Mouse (Mus musculus): ENCODE results near the gene Olfr665. TPM values are rescaled to one million over a fixed set of nuclear protein-coding genes. Genes with fewer than 3 reads are reported as not detected.
"Not testable (repeated sequence)": the region's sequence is repeated elsewhere in the genome, so short reads cannot be mapped to it uniquely, and the experiment has no call there.

Gene Olfr665
- not detected in 2 replicates for polyA plus RNA-seq (2012; rRNA removed)

DNA sequence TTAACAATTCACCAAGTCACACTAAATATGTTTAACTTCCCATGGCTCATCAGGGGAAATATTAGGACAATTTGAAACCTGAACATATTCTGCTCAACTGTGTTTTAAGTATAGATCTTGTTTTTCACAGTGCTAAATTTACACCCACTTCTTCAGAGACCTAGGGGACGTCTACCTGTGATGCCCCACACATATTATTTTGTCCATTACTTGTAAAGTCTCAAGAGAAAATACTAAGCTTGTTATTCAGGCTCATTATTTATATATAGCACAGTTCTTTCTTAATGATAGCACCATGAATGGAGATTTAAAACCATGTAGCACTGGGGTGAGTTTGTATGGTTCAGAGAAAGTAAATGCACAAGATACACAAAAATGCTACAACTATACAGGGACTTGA lies at the start of gene Olfr665:
Olfr665 (plus strand) TSS at position 301 of the 400 bp plus-strand sequence.
- DNase-seq (ENCODE audit: low read depth, low spot score): no peak
- WGBS: 22% methylated on average over 1 of the region's 1 CpGs

- 63% methylated on average over 1 of the region's 1 CpGs for WGBS
- no peak for DNase-seq (ENCODE audit: low read depth, low spot score)
Observed at GRCm38 (mm10) chr7:104842503-104842902, 35.3 kb upstream of the Olfr665 start, which contains the start of gene Usp17lb. TSS of gene Usp17lb (minus strand) at chr7:104842603.

DNA sequence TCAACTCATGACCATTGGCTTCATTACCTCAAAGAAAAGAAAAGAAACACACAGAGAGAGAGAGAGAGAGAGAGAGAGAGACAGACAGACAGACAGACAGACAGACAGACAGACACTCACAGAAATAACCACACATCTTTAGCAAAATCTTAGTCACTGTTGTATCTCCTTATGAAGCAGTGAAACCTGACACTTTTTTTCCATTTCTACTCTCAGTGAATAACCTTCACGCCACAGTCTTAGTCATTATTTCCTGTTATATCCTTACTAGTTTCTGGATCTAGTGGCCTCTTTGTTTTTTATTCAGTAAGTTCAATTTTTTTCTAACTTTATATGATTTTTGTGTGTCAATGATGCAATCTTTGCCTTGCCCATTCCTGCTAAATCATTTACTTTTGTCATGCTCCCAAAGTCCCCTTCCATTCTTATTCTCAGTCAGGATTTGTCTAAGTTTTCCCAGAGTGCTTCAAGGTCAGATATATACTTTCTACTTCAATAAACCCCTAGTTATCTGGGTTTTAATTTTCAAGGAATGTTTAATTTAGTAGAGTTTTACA lies 34.0 kb upstream of the Olfr665 start:
- 59% methylated on average over 1 of the region's 1 CpGs for WGBS
- no peak for DNase-seq (ENCODE audit: low read depth, low spot score)

DNA sequence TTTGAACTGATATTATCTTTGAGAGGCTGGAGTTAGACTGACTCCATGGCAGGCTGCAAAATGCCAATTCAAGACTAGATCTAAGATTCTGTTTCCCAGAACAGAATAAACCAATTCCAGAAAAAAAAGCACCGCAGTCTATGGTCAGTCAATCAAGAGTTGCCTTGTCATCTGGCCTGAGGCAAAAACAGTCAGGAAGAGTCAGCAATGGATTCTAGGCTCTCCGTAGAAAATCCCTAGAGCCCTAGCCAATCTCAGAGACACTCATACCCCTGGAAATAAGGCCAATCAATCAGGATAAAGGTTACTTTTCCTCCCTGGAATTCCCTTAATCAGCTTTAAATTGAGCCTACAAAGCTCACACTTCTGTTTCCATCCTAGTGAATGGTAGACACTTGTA lies 26.3 kb upstream of the Olfr665 start:
- not testable (repeated sequence) for DNase-seq (ENCODE audit: low read depth, low spot score)
- 86% methylated on average over 2 of the region's 2 CpGs for whole genome bisulfite sequencing

DNA sequence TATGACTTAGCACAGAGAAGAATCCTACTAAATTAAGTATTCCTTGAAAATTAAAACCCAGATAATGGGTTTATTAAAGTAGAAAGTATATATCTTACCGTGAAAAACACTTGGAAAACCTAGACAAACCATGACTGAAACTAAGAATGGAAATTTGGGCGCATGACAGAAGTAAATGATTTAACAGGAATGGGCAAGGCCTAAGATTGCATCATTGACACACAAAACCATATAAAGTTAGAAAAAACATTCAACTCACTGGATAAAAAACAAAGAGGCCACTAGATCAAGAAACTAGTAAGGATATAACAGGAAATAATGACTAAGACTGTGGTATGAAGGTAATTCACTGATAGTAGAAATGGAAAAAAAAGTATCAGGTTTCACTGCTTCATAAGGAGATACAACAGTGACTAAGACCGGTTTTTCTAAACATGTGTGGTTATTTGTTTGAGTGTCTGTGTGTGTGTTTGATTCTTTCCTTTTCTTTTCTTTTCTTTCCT lies 22.5 kb upstream of the Olfr665 start:
- no peak for DNase-seq (ENCODE audit: low read depth, low spot score)
- 68% methylated on average over 3 of the region's 3 CpGs for WGBS

GRCm38 (mm10) chr7:104856709-104857108 lies 21.1 kb upstream of the Olfr665 start, which contains the start of gene Usp17la:
TSS of gene Usp17la (plus strand) at chr7:104857009.
- not testable (repeated sequence) for DNase-seq (ENCODE audit: low read depth, low spot score)
- 61% methylated on average over 2 of the region's 2 CpGs for WGBS

- DNase-seq (ENCODE audit: low read depth, low spot score): no peak
- 53% methylated on average over 1 of the region's 1 CpGs for WGBS
Observed at GRCm38 (mm10) chr7:104857683-104858082, 20.1 kb upstream of the Olfr665 start.

DNA sequence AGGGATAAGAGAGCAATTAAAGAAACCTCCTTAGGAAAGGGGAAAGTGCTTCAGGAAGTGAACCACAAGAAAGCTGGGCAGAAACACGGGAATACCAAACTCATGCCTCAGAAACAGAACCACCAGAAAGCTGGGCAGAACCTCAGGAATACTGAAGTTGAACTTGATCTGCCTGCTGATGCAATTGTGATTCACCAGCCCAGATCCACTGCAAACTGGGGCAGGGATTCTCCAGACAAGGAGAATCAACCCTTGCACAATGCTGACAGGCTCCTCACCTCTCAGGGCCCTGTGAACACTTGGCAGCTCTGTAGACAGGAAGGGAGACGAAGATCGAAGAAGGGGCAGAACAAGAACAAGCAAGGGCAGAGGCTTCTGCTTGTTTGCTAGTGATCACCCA lies 16.4 kb upstream of the Olfr665 start:
- 66% methylated on average over 3 of the region's 3 CpGs for WGBS
- no peak for DNase-seq (ENCODE audit: low read depth, low spot score)

DNA sequence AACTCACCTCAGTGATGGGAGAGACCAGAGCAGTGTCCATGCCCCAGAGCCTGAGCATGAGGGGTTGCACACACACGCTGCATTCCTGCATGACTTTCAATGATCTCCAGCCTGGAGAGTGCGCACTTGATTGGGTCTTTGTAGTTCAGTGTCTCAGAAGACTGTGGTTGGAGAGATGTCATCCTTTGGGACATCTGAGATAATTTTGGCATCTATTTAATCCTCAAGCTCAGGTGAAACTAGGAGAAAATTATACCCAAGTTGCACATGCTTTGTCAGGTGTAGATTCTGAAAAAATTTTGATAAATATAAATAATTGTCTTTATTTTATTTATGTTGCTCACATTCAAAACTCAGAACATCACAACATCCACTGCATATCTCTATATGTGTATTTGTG lies 18.0 kb downstream of the Olfr665 start, which contains the start of gene Olfr666:
Olfr666 (minus strand) TSS at position 101 of the 400 bp plus-strand sequence.
- WGBS: 73% methylated on average over 2 of the region's 2 CpGs
- DNase-seq (ENCODE audit: low read depth, low spot score): no peak

DNA sequence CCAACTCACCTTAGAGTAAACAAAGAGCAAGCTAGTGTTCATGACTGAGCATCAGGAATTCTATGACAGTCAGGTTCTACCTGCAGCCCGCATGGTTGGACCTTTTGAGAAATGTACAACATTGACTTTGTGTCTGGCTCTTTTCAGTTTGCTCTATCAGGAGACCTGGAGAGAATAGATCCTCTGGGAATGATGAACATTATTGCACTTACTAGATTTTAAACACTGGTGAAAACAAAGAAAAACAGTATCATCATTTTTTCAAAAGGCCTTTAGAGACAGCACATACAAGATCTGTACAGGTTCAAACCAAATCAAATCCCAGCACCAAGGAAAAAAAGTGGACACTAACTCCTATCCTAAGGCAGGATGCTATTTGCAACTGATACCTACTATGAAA lies 43.6 kb downstream of the Olfr665 start, which contains the start of gene Olfr667:
Olfr667 (minus strand) TSS at position 101 of the 400 bp plus-strand sequence.
- no peak for DNase-seq (ENCODE audit: low read depth, low spot score)
- 75% methylated on average over 1 of the region's 1 CpGs for WGBS

DNA sequence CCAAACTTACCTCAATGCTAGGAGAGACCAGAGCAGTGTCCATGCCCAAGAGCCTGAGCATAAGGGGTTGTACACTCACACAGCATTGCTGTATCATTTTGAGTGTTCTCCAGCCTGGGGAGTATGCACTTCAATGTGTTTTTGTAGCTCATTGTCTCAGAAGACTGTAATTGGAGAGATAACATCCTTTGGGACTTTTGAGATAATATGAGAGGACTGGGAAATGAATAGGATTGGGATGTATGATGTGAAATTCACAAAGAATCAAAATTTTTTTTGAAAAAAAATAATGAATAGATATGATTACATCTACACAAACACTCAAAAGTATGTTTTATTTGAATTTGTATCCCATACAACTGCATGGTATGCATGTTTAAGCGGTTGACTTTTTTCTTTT lies 50.1 kb downstream of the Olfr665 start, which contains the start of gene Olfr668:
Olfr668 (minus strand) TSS at position 101 of the 400 bp plus-strand sequence.
- no peak for DNase-seq (ENCODE audit: low read depth, low spot score)
- 70% methylated on average over 1 of the region's 1 CpGs for WGBS

Other genes with a start within 250 kb of the Olfr665 start
- not detected in 2 replicates for gene Olfr658, start 230.7 kb upstream of the Olfr665 start, polyA plus RNA-seq (2012; rRNA removed)
- not detected in 2 replicates for gene Olfr659, start 211.3 kb upstream of the Olfr665 start, polyA plus RNA-seq (2012; rRNA removed)
- gene Olfr661, start 191.5 kb upstream of the Olfr665 start, polyA plus RNA-seq (2012; rRNA removed): not detected in 2 replicates
- gene Usp17le, start 100.6 kb upstream of the Olfr665 start, polyA plus RNA-seq (2012; rRNA removed): not detected in 2 replicates
- gene Usp17lb, start 35.4 kb upstream of the Olfr665 start, polyA plus RNA-seq (2012; rRNA removed): not detected in 2 replicates
- not detected in 2 replicates for gene Usp17la, start 21.0 kb upstream of the Olfr665 start, polyA plus RNA-seq (2012; rRNA removed)
- not detected in 2 replicates for gene Olfr666, start 17.9 kb downstream of the Olfr665 start, polyA plus RNA-seq (2012; rRNA removed)
- not detected in 2 replicates for gene Olfr667, start 43.5 kb downstream of the Olfr665 start, polyA plus RNA-seq (2012; rRNA removed)
- gene Olfr668, start 50.0 kb downstream of the Olfr665 start, polyA plus RNA-seq (2012; rRNA removed): not detected in 2 replicates
- gene Olfr669, start 56.2 kb downstream of the Olfr665 start, polyA plus RNA-seq (2012; rRNA removed): not detected in 2 replicates
- not detected in 2 replicates for gene Olfr670, start 84.6 kb downstream of the Olfr665 start, polyA plus RNA-seq (2012; rRNA removed)
- not detected in 2 replicates for gene Olfr671, start 101.1 kb downstream of the Olfr665 start, polyA plus RNA-seq (2012; rRNA removed)
- not detected in 2 replicates for gene Olfr672, start 124.0 kb downstream of the Olfr665 start, polyA plus RNA-seq (2012; rRNA removed)
- not detected in 2 replicates for gene Olfr675, start 150.4 kb downstream of the Olfr665 start, polyA plus RNA-seq (2012; rRNA removed)
- not detected in 2 replicates for gene Olfr676, start 154.7 kb downstream of the Olfr665 start, polyA plus RNA-seq (2012; rRNA removed)
- gene Olfr677, start 173.3 kb downstream of the Olfr665 start, polyA plus RNA-seq (2012; rRNA removed): not detected in 2 replicates
- gene Olfr678, start 186.4 kb downstream of the Olfr665 start, polyA plus RNA-seq (2012; rRNA removed): not detected in 2 replicates
- not detected in 2 replicates for gene Olfr679, start 203.2 kb downstream of the Olfr665 start, polyA plus RNA-seq (2012; rRNA removed)
- not detected in 2 replicates for gene Olfr680-ps1, start 214.8 kb downstream of the Olfr665 start, polyA plus RNA-seq (2012; rRNA removed)
- gene Olfr681, start 238.8 kb downstream of the Olfr665 start, polyA plus RNA-seq (2012; rRNA removed): not detected in 2 replicates

All from large intestine, adult 2 months (tissue).